Mouse (Mus musculus): ENCODE data around the gene Pla2g4a. TPM values are rescaled to one million over a fixed set of nuclear protein-coding genes. Genes with fewer than 3 reads are reported as not detected.
A peak's percentile ranks its signal among the peaks of the same experiment; 100 is the strongest.

The Pla2g4a gene
- polyA plus RNA-seq, 1 experiment from 2014 or later, result 45.6 TPM

DNA sequence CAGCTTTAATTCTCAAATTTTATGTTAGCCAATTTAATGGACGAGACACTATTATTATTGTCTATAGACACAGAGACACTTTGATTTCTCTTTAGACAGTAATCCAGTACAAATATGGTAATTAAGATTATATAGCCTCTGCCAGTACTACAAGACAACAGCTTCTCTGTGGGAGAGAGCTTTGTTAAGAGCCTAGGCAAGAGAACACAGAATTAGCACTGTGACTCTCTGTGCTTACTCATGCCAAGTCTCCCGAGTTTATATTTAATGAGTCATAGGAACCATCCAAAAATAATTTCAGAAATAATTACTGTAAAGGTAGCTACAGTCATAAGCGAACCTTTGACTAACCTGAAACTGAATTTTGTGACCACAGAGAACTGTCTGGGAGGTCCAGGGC, 84.6 kb downstream of the Pla2g4a start:
- no peak overlapping the region for H3K9ac ChIP-seq (ENCODE audit: low read length)
- H3K27me3 ChIP-seq (ENCODE audit: control insufficient read depth, insufficient read depth, low read length), result no peaks in the 10 kb centered on the region
- H3K4me3 ChIP-seq (replicated peaks; ENCODE audit: low read length), result no peak overlapping the region
- H3K4me2 ChIP-seq (ENCODE audit: low read depth, low read length), result no peak overlapping the region
- no peaks in the 10 kb centered on the region for H3K9me3 ChIP-seq (replicated peaks; ENCODE audit: control insufficient read depth, low read length)
- no peaks in the 10 kb centered on the region for H3K4me1 ChIP-seq (ENCODE audit: control insufficient read depth, insufficient read depth, low read length)
- no peak for ATAC-seq (ENCODE audit: insufficient read depth, low FRiP score)
- H3K27ac ChIP-seq (ENCODE audit: low read length), result no peak overlapping the region
- WGBS, result 73% methylated on average over 3 of the region's 3 CpGs
- no peaks in the 10 kb centered on the region for H3K36me3 ChIP-seq (ENCODE audit: control insufficient read depth, insufficient read depth, low read length)

- no peaks in the 10 kb centered on the region for H3K4me1 ChIP-seq (ENCODE audit: control insufficient read depth, insufficient read depth, low read length)
- no peak for ATAC-seq (ENCODE audit: insufficient read depth, low FRiP score)
- H3K4me2 ChIP-seq (ENCODE audit: low read depth, low read length), result no peak overlapping the region
- no peaks in the 10 kb centered on the region for H3K36me3 ChIP-seq (ENCODE audit: control insufficient read depth, insufficient read depth, low read length)
- WGBS, result 81% methylated on average over 1 of the region's 1 CpGs
- no peaks in the 10 kb centered on the region for H3K27me3 ChIP-seq (ENCODE audit: control insufficient read depth, insufficient read depth, low read length)
- no peak overlapping the region for H3K4me3 ChIP-seq (replicated peaks; ENCODE audit: low read length)
- H3K9ac ChIP-seq (ENCODE audit: low read length), result no peak overlapping the region
- H3K27ac ChIP-seq (ENCODE audit: low read length), result no peak overlapping the region
- H3K9me3 ChIP-seq (replicated peaks; ENCODE audit: control insufficient read depth, low read length), result no peaks in the 10 kb centered on the region
These were observed 89.5 kb downstream of the Pla2g4a start for GRCm38 (mm10) chr1:149871625-149872024.

GRCm38 (mm10) chr1:149867323-149867722, 93.8 kb downstream of the Pla2g4a start:
- Histone ChIP-seq H3K9ac (ENCODE audit: low read length) (no peak overlapping the region), H3K4me2 (ENCODE audit: low read depth, low read length) (no peak overlapping the region), H3K36me3 (ENCODE audit: control insufficient read depth, insufficient read depth, low read length) (no peaks in the 10 kb centered on the region), H3K4me3 (replicated peaks; ENCODE audit: low read length) (no peak overlapping the region), H3K4me1 (ENCODE audit: control insufficient read depth, insufficient read depth, low read length) (0 out of 2 replicates have a peak, but pooled peaks cover 4% of the 10 kb centered on the region), H3K27ac (ENCODE audit: low read length) (no peak overlapping the region), H3K9me3 (replicated peaks; ENCODE audit: control insufficient read depth, low read length) (no peaks in the 10 kb centered on the region), H3K27me3 (ENCODE audit: control insufficient read depth, insufficient read depth, low read length) (no peaks in the 10 kb centered on the region)
- no peak for ATAC-seq (ENCODE audit: insufficient read depth, low FRiP score)

GRCm38 (mm10) chr1:149866202-149866601, 94.9 kb downstream of the Pla2g4a start:
- 95% methylated on average over 3 of the region's 3 CpGs for WGBS
- H3K27me3 ChIP-seq (ENCODE audit: control insufficient read depth, insufficient read depth, low read length), result no peaks in the 10 kb centered on the region
- no peak for ATAC-seq (ENCODE audit: insufficient read depth, low FRiP score)
- H3K4me2 ChIP-seq (ENCODE audit: low read depth, low read length), result no peak overlapping the region
- H3K36me3 ChIP-seq (ENCODE audit: control insufficient read depth, insufficient read depth, low read length), result no peaks in the 10 kb centered on the region
- no peak overlapping the region for H3K27ac ChIP-seq (ENCODE audit: low read length)
- H3K4me3 ChIP-seq (replicated peaks; ENCODE audit: low read length), result no peak overlapping the region
- no peaks in the 10 kb centered on the region for H3K9me3 ChIP-seq (replicated peaks; ENCODE audit: control insufficient read depth, low read length)
- 0 out of 2 replicates have a peak, but pooled peaks cover 4% of the 10 kb centered on the region for H3K4me1 ChIP-seq (ENCODE audit: control insufficient read depth, insufficient read depth, low read length)
- no peak overlapping the region for H3K9ac ChIP-seq (ENCODE audit: low read length)

GRCm38 (mm10) chr1:149862801-149863200, 98.3 kb downstream of the Pla2g4a start:
- Histone ChIP-seq H3K36me3 (ENCODE audit: control insufficient read depth, insufficient read depth, low read length) (no peaks in the 10 kb centered on the region), H3K4me1 (ENCODE audit: control insufficient read depth, insufficient read depth, low read length) (peaks cover 7% of the 10 kb centered on the region), H3K27me3 (ENCODE audit: control insufficient read depth, insufficient read depth, low read length) (no peaks in the 10 kb centered on the region), H3K27ac (ENCODE audit: low read length) (no peak overlapping the region), H3K9ac (ENCODE audit: low read length) (no peak overlapping the region), H3K9me3 (replicated peaks; ENCODE audit: control insufficient read depth, low read length) (no peaks in the 10 kb centered on the region), H3K4me3 (replicated peaks; ENCODE audit: low read length) (no peak overlapping the region), H3K4me2 (ENCODE audit: low read depth, low read length) (no peak overlapping the region)
- ATAC-seq (ENCODE audit: insufficient read depth, low FRiP score), result peak; percentile 40; the same call in 1 of the 2 replicates
- WGBS, result 41% methylated on average over 6 of the region's 6 CpGs

DNA sequence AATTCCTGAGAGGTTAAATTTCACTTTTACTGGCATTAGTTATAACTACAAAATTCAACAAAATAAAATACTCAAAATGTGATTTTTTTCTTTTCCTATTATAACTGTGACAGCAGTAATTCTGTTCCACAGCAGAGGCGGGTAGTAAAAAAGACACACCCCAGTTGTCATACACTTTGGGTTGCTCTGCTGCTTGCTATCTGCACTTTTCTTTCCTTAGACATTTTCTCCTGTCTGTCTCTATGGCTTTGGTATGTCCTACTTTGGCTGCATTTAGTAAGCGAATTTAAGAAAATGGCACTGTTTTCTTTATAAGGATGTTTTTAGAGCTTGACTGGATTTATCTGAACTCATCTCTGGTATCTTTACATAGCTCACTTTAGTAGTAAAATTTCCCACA, 98.9 kb downstream of the Pla2g4a start:
- no peaks in the 10 kb centered on the region for H3K9me3 ChIP-seq (replicated peaks; ENCODE audit: control insufficient read depth, low read length)
- no peak overlapping the region for H3K9ac ChIP-seq (ENCODE audit: low read length)
- no peak overlapping the region for H3K27ac ChIP-seq (ENCODE audit: low read length)
- no peak for ATAC-seq (ENCODE audit: insufficient read depth, low FRiP score)
- H3K4me2 ChIP-seq (ENCODE audit: low read depth, low read length), result no peak overlapping the region
- H3K27me3 ChIP-seq (ENCODE audit: control insufficient read depth, insufficient read depth, low read length), result no peaks in the 10 kb centered on the region
- no peak overlapping the region for H3K4me3 ChIP-seq (replicated peaks; ENCODE audit: low read length)
- H3K36me3 ChIP-seq (ENCODE audit: control insufficient read depth, insufficient read depth, low read length), result no peaks in the 10 kb centered on the region
- 68% methylated on average over 2 of the region's 2 CpGs for WGBS
- peaks cover 7% of the 10 kb centered on the region for H3K4me1 ChIP-seq (ENCODE audit: control insufficient read depth, insufficient read depth, low read length)

DNA sequence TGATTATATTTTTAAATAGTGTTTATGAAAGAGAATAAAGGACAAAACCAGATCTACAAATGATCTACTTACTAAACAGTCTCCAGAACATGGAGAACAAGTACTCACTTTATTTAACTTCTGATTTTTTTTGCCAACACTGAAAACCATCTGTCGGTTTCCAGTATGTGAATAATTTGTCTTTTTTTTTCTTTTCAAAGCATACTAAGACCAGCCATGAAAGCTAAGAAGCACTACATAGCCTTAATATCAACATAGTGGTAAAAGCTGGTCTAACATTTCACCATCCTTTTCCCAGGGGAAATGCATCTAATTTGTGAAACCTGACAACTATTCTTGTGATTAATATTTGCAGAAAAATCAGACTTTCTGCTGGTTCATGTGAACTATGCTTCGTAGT, 99.5 kb downstream of the Pla2g4a start:
- Histone ChIP-seq H3K9ac (ENCODE audit: low read length) (no peak overlapping the region), H3K27me3 (ENCODE audit: control insufficient read depth, insufficient read depth, low read length) (no peaks in the 10 kb centered on the region), H3K4me1 (ENCODE audit: control insufficient read depth, insufficient read depth, low read length) (peaks cover 7% of the 10 kb centered on the region), H3K9me3 (replicated peaks; ENCODE audit: control insufficient read depth, low read length) (no peaks in the 10 kb centered on the region), H3K36me3 (ENCODE audit: control insufficient read depth, insufficient read depth, low read length) (no peaks in the 10 kb centered on the region; the same call in 1 of the 2 replicates), H3K27ac (ENCODE audit: low read length) (no peak overlapping the region), H3K4me2 (ENCODE audit: low read depth, low read length) (no peak overlapping the region), H3K4me3 (replicated peaks; ENCODE audit: low read length) (no peak overlapping the region)
- 52% methylated on average over 2 of the region's 2 CpGs for WGBS
- ATAC-seq (ENCODE audit: insufficient read depth, low FRiP score), result no peak

DNA sequence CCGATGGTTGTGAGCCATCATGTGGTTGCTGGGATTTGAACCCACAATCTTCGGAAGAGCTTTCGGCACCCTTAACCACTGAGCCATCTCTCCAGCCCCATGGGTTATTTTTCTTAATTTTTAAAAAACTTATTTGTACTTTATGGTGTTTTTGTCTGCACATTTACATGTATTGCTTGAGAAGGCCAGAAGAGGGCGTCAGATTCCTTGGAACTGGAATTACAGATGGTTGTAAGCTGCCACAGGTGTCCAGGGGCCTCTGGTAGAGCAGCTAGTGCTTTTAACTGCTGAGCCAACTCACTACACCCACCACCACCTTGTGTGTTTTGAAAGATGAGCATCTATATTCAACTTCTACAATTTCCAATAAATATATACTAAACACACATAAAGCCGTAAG, 102.4 kb downstream of the Pla2g4a start:
- H3K4me1 ChIP-seq (ENCODE audit: control insufficient read depth, insufficient read depth, low read length), result peaks cover 7% of the 10 kb centered on the region
- no peaks in the 10 kb centered on the region for H3K27me3 ChIP-seq (ENCODE audit: control insufficient read depth, insufficient read depth, low read length)
- no peaks in the 10 kb centered on the region; the same call in 1 of the 2 replicates for H3K36me3 ChIP-seq (ENCODE audit: control insufficient read depth, insufficient read depth, low read length)
- no peak overlapping the region for H3K27ac ChIP-seq (ENCODE audit: low read length)
- no peak for ATAC-seq (ENCODE audit: insufficient read depth, low FRiP score)
- H3K9ac ChIP-seq (ENCODE audit: low read length), result no peak overlapping the region
- no peak overlapping the region for H3K4me2 ChIP-seq (ENCODE audit: low read depth, low read length)
- no peaks in the 10 kb centered on the region for H3K9me3 ChIP-seq (replicated peaks; ENCODE audit: control insufficient read depth, low read length)
- H3K4me3 ChIP-seq (replicated peaks; ENCODE audit: low read length), result no peak overlapping the region
- 78% methylated on average over 5 of the region's 5 CpGs for WGBS

GRCm38 (mm10) chr1:149856720-149857119, 104.4 kb downstream of the Pla2g4a start:
- H3K9ac ChIP-seq (ENCODE audit: low read length), result no peak overlapping the region
- H3K4me1 ChIP-seq (ENCODE audit: control insufficient read depth, insufficient read depth, low read length), result peaks cover 3% of the 10 kb centered on the region
- no peaks in the 10 kb centered on the region for H3K9me3 ChIP-seq (replicated peaks; ENCODE audit: control insufficient read depth, low read length)
- H3K36me3 ChIP-seq (ENCODE audit: control insufficient read depth, insufficient read depth, low read length), result no peaks in the 10 kb centered on the region; the same call in 1 of the 2 replicates
- H3K4me3 ChIP-seq (replicated peaks; ENCODE audit: low read length), result no peak overlapping the region
- H3K27ac ChIP-seq (ENCODE audit: low read length), result no peak overlapping the region
- H3K4me2 ChIP-seq (ENCODE audit: low read depth, low read length), result no peak overlapping the region
- WGBS, result 44% methylated on average over 9 of the region's 9 CpGs
- no peaks in the 10 kb centered on the region for H3K27me3 ChIP-seq (ENCODE audit: control insufficient read depth, insufficient read depth, low read length)
- no peak for ATAC-seq (ENCODE audit: insufficient read depth, low FRiP score)

- no peak overlapping the region for H3K4me3 ChIP-seq (replicated peaks; ENCODE audit: low read length)
- peaks cover 3% of the 10 kb centered on the region for H3K4me1 ChIP-seq (ENCODE audit: control insufficient read depth, insufficient read depth, low read length)
- 77% methylated on average over 4 of the region's 4 CpGs for WGBS
- no peak overlapping the region for H3K27ac ChIP-seq (ENCODE audit: low read length)
- no peak overlapping the region for H3K9ac ChIP-seq (ENCODE audit: low read length)
- no peaks in the 10 kb centered on the region for H3K27me3 ChIP-seq (ENCODE audit: control insufficient read depth, insufficient read depth, low read length)
- peaks cover 3% of the 10 kb centered on the region for H3K36me3 ChIP-seq (ENCODE audit: control insufficient read depth, insufficient read depth, low read length)
- no peak overlapping the region for H3K4me2 ChIP-seq (ENCODE audit: low read depth, low read length)
- ATAC-seq (ENCODE audit: insufficient read depth, low FRiP score), result no peak
- H3K9me3 ChIP-seq (replicated peaks; ENCODE audit: control insufficient read depth, low read length), result no peaks in the 10 kb centered on the region
These were observed 105.5 kb downstream of the Pla2g4a start for GRCm38 (mm10) chr1:149855581-149855980.
